Mouse (Mus musculus): Measurements from ENCODE around the gene Hmga2. TPM values are rescaled to one million over a fixed set of nuclear protein-coding genes. Genes with fewer than 3 reads are reported as not detected.

The Hmga2 gene
- under 1 TPM; 0.06 to 0.18 TPM for polyA plus RNA-seq (2017; shearing (Covaris generic))

DNA sequence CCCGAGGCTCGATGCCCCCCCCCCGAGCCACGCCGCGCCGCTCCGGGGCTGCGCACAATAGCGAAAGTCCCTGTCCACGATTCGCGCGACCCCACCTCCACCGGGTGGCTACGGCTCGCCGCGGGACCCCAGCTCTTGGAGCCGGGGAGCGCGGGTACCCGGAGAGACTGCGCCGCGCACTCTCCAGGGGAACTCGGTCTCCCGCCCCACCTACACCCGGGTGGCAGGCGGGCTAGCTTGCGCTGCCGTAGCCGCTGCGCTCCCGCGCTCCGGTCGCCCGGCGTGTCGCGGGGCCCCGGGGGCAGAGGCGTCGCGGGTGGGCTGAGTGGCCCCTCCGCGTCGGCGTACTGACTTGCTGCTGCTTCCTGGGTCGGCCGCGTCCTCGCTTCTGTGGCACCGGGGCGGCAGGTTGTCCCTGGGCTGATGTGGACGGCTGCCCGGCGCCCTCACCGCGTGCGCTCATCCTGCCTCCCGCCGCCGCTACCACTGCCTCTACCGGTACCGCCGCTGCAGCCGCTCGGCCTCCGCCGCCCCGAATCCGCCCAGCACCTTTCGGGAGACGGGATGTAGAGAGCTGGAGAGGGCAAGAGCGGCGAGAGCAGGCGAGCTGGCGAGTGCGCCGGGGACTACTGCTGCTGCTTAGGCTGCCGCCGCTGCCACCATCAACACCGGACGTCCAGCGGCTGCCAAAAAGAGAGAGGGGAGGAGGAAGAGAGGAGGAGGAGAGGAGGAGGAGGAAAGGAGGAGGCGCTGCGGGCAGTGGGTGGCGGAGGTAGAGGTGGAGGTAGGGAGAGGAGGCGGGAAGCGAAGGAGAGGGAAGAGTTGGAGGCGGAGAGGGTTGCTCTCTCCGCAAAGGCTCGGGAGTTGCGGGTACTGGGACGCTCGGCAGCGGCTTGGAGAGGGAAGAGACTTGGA, at the start of gene Hmga2:
TSS of gene Hmga2 (minus strand) at position 869 of the 915 bp plus-strand sequence.

Other genes with a start within 250 kb of the Hmga2 start
- gene Llph, start 249.4 kb downstream of the Hmga2 start, polyA plus RNA-seq (2017; shearing (Covaris generic)): 10 to 100 TPM; 90.4 to 96.5 TPM

Data from activated CD4-positive, CD25-positive, alpha-beta regulatory T cell (primary cell).